Mouse (Mus musculus) lung, adult 10 weeks (tissue): Measurements from ENCODE around the gene Nck2. TPM values are rescaled to one million over a fixed set of nuclear protein-coding genes. Genes with fewer than 3 reads are reported as not detected.

ENCODE experiments used
- polyA plus RNA-seq: library from polyadenylated mRNA; stranded (reverse); fragments of 350-450 nt; fragmentation: Illumina TruSeq; extraction: RNeasy Lipid Tissue Mini Kit (QIAGEN cat#74804); gene quantifications from one replicate; pipeline ENCODE4 v1.2.3, GENCODE M21; 2014; ENCODE audit warnings: low read depth, low replicate concordance; ENCODE audit not compliant: insufficient read depth

Gene Nck2
- 16.0 TPM for polyA plus RNA-seq

GRCm38 (mm10) chr1:43444531-43444930, at the start of gene Nck2:
TSS of gene Nck2 (plus strand) at chr1:43444579.

Other genes with a start within 250 kb of the Nck2 start
- 10.7 TPM for gene Fhl2, start 247.6 kb upstream of the Nck2 start, polyA plus RNA-seq